Mouse (Mus musculus): ENCODE measurements around the gene Gm10272.
"Not testable (repeated sequence)": the region's sequence is repeated elsewhere in the genome, so short reads cannot be mapped to it uniquely, and the experiment has no call there.

Gm10272 gene

GRCm38 (mm10) chr10:77706326-77706725, at the start of gene Gm10272:
Gene Gm10272 (plus strand): TSS chr10:77706626.
- no peak for DNase-seq (ENCODE audit: extremely low read depth, low read depth, low spot score)

DNA sequence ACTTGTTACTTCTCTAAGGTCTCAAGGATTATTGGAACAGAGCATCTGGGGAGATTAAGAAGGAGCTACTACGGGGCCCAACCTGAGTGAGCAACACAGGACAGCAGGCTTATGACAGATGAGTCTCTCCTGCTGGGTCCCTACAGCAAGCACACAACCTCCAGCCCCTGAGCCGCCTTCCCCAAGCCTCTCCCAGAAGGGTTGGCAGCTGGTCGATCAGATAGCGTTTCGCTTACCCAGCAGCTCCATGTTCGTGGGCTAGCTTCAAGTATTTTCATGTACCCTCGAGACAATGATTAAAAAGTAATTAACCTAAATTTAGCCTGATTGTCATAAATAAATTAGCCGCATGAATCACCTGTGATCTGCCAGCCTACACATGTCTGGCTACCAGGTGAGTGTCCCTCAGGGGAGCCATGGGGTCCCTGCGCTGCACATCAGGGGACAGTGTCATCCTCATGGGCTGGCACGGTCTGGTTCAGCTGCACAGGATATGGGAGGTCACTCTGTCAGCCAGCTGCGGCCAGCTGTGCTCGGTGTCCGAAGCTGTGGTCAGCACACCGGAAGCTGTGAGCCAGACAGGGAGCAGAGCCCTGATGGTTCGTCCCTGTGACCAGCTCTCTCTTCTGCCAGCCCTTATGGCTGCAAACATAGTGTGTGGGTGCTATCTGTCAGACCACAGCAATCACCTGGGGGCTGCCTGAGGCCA, 48.0 kb upstream of the Gm10272 start:
- DNase-seq (ENCODE audit: extremely low read depth, low read depth, low spot score), result no peak

GRCm38 (mm10) chr10:77663949-77664665, 42.3 kb upstream of the Gm10272 start:
- DNase-seq (ENCODE audit: extremely low read depth, low read depth, low spot score), result no peak

- peak; percentile 56 for DNase-seq (ENCODE audit: extremely low read depth, low read depth, low spot score)
Observed at GRCm38 (mm10) chr10:77666342-77666741, 40.1 kb upstream of the Gm10272 start.

DNA sequence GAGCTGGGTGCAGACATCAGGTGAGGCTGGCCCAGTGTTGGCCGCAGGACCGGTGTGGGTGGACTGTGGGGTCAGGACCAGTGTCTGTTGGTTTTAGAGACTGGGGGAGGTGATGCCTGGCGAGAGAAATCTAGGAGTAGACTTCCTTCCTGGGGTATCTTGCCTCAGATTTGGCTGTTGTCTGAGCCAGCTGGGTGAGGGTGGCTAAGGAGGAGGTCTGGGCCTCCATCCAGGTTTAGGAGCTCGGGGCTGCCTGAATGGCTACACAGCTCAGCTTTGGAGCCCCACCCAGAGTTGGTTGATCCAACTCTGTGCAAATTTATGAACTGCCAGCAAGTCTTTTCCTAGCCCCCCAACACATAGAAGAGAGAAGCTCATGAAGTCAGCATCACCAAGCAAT, 39.0 kb upstream of the Gm10272 start:
- DNase-seq (ENCODE audit: extremely low read depth, low read depth, low spot score), result no peak

DNA sequence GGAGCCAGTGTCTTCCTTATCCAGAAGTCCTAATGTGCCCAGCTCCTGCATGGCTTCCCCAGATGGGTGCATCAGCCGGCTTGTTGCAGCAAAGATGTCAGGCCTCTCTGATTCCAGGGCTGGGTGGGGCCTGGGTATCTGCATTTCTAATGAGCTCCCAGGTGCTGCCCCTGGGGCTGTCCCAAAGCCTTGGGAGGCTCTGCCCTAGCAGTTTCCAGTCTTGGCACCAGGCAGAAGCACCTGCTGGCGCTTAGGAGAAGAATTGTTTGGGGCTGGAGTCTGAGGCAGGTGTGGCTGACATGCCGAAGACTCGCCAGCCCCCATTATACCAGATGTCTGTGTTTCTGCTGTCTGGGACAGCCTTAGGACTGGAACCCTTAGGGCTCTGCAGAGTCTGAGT, 35.7 kb upstream of the Gm10272 start:
- no peak for DNase-seq (ENCODE audit: extremely low read depth, low read depth, low spot score)

- no peak for DNase-seq (ENCODE audit: extremely low read depth, low read depth, low spot score)
Observed at GRCm38 (mm10) chr10:77671519-77671918, 34.9 kb upstream of the Gm10272 start.

DNA sequence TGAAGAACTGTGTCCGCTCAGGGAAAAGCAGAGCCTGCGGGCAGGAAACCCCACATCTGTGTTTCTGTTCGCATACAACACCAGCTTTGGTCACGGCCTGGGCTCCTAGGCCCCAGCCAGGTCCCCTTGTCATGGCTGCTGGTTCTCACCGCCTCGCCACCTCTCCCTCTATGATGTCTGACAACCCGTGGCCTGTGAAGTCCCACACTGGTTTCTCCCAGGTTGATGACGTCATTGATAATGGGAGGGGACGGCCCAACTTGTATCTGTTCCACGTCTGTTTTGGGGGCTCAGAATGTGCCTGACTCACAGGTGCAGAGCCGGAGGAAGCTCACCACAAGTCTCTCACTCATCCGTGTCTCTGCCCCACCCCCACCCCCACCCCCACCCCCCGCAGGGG, 32.7 kb upstream of the Gm10272 start:
- DNase-seq (ENCODE audit: extremely low read depth, low read depth, low spot score), result no peak

DNA sequence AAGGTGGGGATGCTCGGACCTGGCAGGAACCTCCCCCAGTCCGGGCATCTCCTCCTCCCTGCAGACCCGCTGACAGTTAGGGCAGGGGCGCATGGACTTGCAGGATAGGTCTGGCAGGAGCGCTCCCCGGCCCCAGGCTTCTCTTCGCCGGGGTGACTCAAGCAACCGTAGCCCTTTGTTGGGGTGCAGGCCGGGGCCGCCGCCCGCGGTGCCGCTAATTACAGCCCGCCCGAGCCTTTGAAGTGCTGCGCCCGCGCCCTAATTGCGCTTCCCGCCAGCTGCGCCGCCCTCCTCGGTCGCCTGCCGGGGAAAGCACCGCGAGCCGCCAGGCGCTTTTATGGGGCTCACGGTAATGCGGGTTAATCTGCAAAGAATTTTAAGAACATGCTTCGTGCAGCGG, 28.9 kb upstream of the Gm10272 start:
- DNase-seq (ENCODE audit: extremely low read depth, low read depth, low spot score), result no peak

GRCm38 (mm10) chr10:77682994-77683393, 23.4 kb upstream of the Gm10272 start:
- no peak for DNase-seq (ENCODE audit: extremely low read depth, low read depth, low spot score)

- no peak for DNase-seq (ENCODE audit: extremely low read depth, low read depth, low spot score)
Observed at GRCm38 (mm10) chr10:77684181-77684580, 22.2 kb upstream of the Gm10272 start.

DNA sequence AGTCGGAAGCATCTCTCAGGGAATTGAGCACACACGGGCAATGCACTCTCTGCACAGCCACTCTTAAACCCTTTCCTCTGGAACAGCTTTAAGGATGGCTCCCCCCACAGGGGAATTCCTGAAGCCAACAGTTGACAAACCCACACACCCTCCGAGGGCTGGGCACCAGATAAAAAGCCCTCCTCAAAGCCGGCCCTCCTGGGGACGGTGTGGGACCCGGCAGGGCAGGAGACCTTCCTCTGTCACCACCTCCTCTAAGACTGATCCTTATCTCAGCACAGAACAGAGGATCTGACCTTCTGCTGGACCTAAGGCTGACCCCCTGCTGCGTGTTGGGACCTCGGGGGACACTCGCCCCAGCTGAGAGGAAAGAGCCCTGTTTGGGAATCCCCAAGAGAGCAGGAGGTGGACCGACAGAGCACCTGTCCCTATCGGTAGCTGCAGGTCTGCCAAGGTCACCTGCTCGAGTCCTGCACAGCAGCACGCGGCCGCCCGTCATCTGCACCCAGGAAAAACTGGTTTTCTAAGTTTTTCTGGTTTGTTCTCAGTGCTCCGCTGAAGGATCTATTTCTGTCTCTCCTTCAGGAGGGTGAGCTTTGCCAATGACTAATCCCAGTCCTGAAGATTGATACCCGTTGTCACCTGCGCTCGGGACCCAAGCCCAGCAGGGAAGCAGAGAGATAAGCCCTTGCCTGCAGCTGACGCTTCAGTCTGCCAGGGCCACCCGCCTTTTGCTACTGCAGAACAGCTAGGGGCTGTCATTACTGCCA, 20.3 kb upstream of the Gm10272 start, which contains the start of gene Tspear:
Gene Tspear (plus strand): TSS at position 675 of the 770 bp plus-strand sequence.
- no peak for DNase-seq (ENCODE audit: extremely low read depth, low read depth, low spot score)

DNA sequence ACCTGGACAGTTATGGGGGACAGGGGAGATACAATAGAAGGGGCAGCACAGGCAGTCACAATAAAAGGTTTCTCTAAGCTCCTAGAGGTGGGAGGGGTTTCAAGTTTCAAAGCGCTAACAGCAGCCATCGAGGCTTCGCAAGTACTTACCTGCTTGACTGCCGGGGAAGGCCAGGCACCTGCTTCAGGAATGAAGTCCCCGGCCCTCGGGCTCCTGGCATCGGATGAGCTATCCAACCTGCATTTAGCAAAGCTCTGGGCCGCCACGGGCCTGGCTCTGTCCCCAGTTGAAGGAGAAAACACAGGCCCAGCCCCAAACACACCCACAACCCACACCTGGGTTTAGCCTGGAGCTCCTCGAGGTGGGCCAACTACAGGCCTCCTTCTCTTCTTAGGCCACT, 19.4 kb upstream of the Gm10272 start:
- peak; percentile 54 for DNase-seq (ENCODE audit: extremely low read depth, low read depth, low spot score)

- DNase-seq (ENCODE audit: extremely low read depth, low read depth, low spot score), result not testable (repeated sequence)
Observed at GRCm38 (mm10) chr10:77690356-77690807, 16.0 kb upstream of the Gm10272 start, which contains the start of gene Gm19402. Gene Gm19402 (minus strand): TSS chr10:77690757.

GRCm38 (mm10) chr10:77697133-77697532, 9.3 kb upstream of the Gm10272 start, which contains the start of gene Gm9508:
Gene Gm9508 (minus strand): TSS chr10:77697233.
- no peak for DNase-seq (ENCODE audit: extremely low read depth, low read depth, low spot score)

DNA sequence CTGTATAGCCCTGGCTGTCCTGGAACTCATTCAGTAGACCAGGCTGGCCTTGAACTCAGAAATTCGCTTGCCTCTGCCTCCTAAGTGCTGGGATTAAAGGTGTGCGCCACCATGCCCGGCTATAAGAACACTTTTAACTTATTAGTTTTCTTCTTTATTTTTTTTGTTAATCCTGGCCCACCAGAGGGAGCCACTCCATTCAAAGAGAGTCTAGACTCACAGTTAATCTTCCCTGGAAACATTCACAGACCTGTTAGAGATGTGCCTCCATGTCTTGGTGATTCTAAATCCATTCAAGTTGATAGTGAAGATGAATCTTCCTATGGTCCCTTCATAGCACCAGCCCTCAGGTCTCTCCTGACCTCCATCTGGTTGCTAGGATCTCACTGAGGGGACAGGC, 3.4 kb downstream of the Gm10272 start:
- DNase-seq (ENCODE audit: extremely low read depth, low read depth, low spot score), result no peak

DNA sequence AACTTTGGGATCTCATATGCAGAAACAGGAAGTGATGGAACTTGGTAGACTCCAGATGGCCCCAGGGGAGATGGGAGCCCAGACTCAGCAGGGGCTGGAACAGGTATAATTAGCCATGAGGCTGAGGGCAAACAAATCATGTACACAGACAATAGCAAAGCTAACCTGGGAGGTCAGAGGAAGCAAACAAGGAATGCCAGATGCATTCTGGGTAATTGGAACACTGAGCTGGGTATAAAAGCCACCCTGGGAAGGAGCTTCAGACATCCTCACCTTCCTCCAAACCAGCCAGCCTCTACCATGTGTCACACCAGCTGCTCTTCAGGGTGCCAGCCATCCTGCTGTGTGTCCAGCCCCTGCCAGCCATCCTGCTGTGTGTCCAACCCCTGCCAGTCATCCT, 4.7 kb downstream of the Gm10272 start, which contains the start of gene Gm10024:
Gene Gm10024 (plus strand): TSS at position 301 of the 400 bp plus-strand sequence.
- DNase-seq (ENCODE audit: extremely low read depth, low read depth, low spot score), result not testable (repeated sequence)

DNA sequence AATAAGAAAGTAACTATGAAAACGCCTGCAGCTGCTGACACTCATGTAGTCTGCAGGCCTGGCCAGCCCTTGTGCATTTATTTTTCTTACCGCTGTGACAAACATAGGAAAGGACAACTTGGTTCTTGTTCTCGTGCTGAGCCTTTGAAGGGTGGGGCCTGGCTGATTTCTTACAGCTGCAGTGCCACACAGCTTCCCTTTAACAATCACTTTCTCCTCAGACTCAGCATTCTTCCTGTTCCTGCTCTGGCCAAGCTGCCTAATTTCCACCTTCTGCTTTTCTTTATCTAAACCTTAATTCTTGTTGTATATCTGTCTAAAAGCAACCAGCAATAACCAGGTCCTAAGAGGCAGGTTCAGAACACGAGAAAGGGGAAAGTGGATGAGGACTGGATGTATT, 7.3 kb downstream of the Gm10272 start:
- DNase-seq (ENCODE audit: extremely low read depth, low read depth, low spot score), result no peak

GRCm38 (mm10) chr10:77715507-77715906, 9.1 kb downstream of the Gm10272 start, which contains the start of gene Gm10142:
Gene Gm10142 (plus strand): TSS chr10:77715807.
- no peak for DNase-seq (ENCODE audit: extremely low read depth, low read depth, low spot score)

DNA sequence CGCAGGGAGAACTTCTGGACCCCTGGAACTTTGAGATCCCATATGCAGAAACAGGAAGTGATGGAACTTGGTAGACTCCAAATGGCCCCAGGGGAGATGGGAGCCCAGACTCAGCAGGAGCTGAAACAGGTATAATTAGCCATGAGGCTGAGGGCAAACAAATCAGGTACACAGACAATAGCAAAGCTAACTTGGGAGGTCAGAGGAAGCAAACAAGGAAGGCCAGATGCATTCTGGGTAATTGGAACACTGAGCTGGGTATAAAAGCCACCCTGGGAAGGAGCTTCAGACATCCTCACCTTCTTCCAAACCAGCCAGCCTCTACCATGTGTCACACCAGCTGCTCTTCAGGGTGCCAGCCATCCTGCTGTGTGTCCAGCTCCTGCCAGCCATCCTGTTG, 13.9 kb downstream of the Gm10272 start, which contains the start of gene Krtap12-1:
Gene Krtap12-1 (plus strand): TSS at position 301 of the 400 bp plus-strand sequence.
- DNase-seq (ENCODE audit: extremely low read depth, low read depth, low spot score), result not testable (repeated sequence)

DNA sequence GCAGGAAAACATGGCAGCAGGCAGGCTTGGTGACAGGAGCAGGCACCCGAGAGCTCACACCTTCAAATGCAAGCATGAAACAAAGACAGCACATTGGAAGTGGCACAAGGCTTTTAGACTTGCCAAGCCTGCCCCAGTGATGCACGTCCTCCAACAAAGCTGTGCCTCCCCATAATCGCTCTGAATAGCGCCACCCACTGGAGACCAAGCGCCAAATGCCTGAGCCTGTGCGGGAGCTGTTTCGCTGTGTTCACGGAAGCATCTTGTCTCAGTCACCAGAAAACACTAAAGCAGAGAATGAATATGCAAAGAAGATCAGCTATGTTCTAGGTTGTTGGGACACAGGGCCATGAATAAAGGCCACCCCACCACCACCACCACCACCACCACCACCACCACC, 18.4 kb downstream of the Gm10272 start:
- no peak for DNase-seq (ENCODE audit: extremely low read depth, low read depth, low spot score)

Data from fat pad, adult 2 months (tissue).